Mouse (Mus musculus): ENCODE results near the gene Arid1b.

The Arid1b gene

GRCm38 (mm10) chr17:4993840-4994503, at the start of gene Arid1b:
Gene Arid1b (plus strand): TSS chr17:4994332.
- peak; percentile 78 for DNase-seq (ENCODE audit: low spot score)

DNA sequence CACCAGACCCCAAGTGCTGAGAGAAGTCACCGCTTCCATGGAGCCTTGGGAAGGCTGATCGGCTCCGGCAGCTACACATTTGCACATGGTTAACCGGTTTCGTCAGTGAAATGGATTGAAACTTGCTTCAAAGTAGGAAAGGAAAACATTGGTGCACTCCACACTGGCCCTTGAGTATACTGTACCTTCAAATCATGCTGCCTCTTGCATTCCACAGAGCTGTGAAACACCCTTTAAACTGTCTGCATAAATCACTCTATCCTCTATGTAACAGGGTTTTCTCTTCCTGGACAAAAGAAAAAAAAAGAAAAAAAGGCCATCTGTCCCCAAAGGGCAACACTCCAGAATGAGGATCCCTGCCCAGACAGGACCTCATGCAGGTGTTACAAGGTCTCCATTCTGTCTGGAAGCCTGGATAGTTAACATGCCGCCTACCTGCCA, 48.8 kb upstream of the Arid1b start:
- no peak for DNase-seq (ENCODE audit: low spot score)

GRCm38 (mm10) chr17:4945871-4946331, 48.2 kb upstream of the Arid1b start:
- DNase-seq (ENCODE audit: low spot score): peak; percentile 6

DNA sequence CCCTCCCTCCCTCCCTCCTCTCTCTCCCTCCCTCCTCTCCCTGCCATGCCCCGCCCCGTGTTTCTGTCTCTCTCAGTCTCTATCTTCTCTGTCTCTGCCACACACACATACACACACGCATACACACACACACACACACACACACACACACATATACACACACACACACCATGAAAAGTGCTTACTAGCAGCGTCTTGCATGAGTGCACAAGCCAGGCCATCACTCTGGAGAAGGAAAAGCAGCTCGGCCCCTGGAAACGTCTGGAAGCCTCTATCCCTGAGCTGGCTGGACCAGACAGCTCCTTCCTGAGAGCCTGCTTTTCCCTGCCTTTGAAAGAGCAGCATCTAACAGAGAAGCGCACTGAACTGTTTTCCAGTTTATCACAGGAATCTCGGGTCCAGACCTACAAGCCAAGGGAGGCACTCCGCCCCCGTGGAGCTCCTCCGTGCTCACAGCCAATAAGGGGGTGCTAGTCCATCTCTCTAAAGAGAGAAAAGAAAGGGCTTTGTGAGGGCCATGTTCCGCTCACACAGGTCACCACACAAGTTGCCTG, 47.6 kb upstream of the Arid1b start:
- no peak for DNase-seq (ENCODE audit: low spot score)

GRCm38 (mm10) chr17:4947013-4947412, 47.1 kb upstream of the Arid1b start:
- no peak for DNase-seq (ENCODE audit: low spot score)

GRCm38 (mm10) chr17:4947439-4947838, 46.7 kb upstream of the Arid1b start:
- DNase-seq (ENCODE audit: low spot score): no peak

GRCm38 (mm10) chr17:4948501-4948900, 45.6 kb upstream of the Arid1b start:
- DNase-seq (ENCODE audit: low spot score): no peak

- no peak for DNase-seq (ENCODE audit: low spot score)
Measured at GRCm38 (mm10) chr17:4954431-4954830, 39.7 kb upstream of the Arid1b start.

- no peak for DNase-seq (ENCODE audit: low spot score)
Measured at GRCm38 (mm10) chr17:4964192-4964877, 29.8 kb upstream of the Arid1b start.

DNA sequence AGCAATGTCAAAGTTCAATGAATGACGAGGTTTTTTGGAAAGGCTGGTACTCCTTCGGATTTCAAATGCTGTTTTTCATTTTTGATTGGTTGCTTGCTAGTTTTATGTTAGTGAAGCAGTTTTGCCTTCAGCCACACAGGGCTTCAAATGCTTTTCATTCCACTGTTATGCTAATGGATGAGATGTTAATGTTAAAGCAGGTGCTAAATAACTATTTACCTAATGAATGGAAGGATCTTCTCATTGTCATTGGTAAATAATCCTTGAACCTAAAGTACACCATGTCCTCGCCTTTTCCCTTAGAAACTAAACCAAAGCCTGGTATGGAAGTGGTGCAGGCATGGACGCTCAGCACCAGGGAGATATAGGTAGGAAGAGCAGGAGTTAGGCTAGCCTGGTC, 26.9 kb upstream of the Arid1b start:
- no peak for DNase-seq (ENCODE audit: low spot score)

DNA sequence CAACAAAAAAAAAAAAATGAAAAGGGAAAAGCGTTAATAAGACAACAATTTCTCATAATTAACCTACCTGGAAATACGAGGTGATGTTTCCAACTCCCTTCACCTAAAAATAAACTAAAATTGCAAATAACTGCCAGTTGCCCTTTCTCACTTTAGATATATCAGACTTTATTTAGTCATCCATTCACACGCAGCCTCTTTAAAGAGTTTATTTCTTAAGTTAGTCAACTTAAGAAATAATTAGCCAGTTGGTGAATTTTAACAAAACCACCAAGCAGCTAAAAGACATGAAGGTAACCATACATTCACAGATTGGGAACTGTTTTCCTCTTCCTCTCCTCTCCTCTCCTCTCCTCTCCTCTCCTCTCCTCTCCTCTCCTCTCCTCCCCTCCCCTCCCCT, 26.1 kb upstream of the Arid1b start:
- no peak for DNase-seq (ENCODE audit: low spot score)

- no peak for DNase-seq (ENCODE audit: low spot score)
Measured at GRCm38 (mm10) chr17:4968878-4969277, 25.3 kb upstream of the Arid1b start.

- DNase-seq (ENCODE audit: low spot score): no peak
Measured at GRCm38 (mm10) chr17:4972261-4972660, 21.9 kb upstream of the Arid1b start.

- peak; percentile 43 for DNase-seq (ENCODE audit: low spot score)
Measured at GRCm38 (mm10) chr17:4974736-4975135, 19.4 kb upstream of the Arid1b start.

DNA sequence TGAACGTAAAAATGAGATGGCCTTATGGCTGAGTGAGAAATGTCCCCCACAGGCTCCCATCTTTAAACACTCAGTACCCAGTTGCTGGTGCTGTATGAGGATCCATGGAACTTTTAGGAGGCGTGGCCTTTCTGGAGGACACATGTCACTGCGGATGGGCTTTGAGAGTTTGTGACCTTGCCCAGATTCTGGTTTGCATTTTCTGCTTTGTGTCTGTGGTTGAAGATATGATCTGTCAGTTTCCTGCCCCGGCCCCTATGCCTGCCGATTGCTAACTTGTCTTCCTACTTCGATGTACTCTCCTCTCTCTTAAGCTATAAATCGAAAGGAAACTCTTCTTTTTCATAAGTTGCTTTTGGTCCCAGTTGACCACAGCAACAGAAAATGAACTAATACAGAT, 14.0 kb upstream of the Arid1b start:
- no peak for DNase-seq (ENCODE audit: low spot score)

- DNase-seq (ENCODE audit: low spot score): no peak
Measured at GRCm38 (mm10) chr17:4982819-4983218, 11.3 kb upstream of the Arid1b start.

DNA sequence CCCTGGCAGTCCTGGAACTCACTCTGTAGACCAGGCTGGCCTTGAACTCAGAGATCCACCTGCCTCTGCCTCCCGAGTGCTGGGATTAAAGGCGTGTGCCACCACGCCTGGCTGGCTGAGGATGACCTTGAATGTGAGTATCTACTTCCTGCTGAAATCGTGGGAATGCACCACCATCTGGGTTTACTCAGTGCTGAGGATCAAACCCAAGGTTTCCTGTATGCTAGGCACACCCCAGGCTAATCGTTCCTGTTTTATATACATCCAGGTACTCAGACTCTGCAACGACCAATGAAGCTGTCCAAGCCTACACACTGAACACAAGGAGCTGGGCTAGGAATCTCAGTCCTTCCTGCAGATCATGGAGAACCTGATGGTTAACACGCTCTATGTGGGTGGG, 9.4 kb upstream of the Arid1b start:
- DNase-seq (ENCODE audit: low spot score): no peak

DNA sequence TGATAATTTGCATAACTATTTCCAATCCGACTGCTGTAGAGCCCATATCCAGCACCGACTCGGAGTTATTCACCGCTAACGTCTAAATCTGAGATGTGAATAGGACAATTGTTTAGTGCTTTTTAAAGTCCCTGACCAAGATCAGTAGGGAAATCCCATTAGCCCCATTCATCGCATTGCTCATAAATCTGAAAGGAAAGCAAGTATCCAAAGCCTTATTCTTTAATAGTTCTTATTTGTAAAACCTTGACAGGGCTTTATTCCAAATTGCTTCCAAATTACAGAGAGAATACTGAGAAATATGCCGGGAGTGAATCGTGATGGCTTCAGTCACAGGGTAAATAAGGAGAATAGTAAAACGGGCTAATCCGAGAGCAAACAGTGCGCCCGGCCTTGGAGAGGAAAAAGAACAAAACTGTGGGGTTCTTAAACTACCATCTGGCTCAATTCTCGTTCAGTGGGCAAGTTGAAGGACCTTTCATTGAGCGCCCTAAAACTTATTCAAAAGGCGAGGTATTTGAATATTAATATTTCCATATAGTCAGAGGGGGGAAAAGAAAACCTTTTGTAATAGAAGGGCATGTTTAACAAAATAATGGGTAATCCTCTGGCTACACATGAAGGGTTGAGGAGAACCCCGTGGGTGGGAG, 3.1 kb upstream of the Arid1b start:
- no peak for DNase-seq (ENCODE audit: low spot score)

- DNase-seq (ENCODE audit: low spot score): no peak
Measured at GRCm38 (mm10) chr17:4991600-4991999, 2.5 kb upstream of the Arid1b start.

DNA sequence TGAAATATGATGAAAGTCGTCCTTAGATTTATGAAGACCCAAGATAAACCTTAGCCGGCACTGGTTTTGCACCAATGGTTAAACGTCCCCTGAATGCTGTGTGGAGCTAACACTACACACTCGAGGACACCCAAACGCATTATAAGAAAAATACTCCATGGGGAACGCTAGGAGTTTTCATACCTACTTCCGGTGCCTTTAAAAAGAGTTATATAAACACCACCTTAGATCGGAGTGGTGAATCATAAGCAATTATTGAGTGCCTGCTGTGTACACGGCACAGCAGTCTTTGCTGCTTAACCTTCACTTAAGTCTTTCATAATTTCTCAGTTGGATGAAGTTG, 664 bp upstream of the Arid1b start:
- DNase-seq (ENCODE audit: low spot score): no peak

- peak; percentile 24 for DNase-seq (ENCODE audit: low spot score)
Measured at GRCm38 (mm10) chr17:4994504-4994812, 326 bp downstream of the Arid1b start.

GRCm38 (mm10) chr17:4994813-4995560, 855 bp downstream of the Arid1b start:
- DNase-seq (ENCODE audit: low spot score): peak; percentile 60

All from layer of hippocampus, adult 11-12 months (tissue).